Mouse (Mus musculus) liver, postnatal 0 days (tissue): ENCODE data around the gene Uap1.

Experiments used
- CTCF ChIP-seq: sonication (generic); IDR thresholded peaks from 2 replicates; pipeline ENCODE4 v1.5.1; 2016; ENCODE audit warnings: antibody characterized with exemption, low read depth
- EP300 ChIP-seq: IDR thresholded peaks from 2 replicates; pipeline ENCODE4 v1.6.1; 2016; ENCODE audit warnings: antibody characterized with exemption, low read depth, mild to moderate bottlenecking

- no peak for TF ChIP-seq CTCF
- no peak for TF ChIP-seq EP300
These were observed 20.8 kb downstream of the Uap1 start for GRCm38 (mm10) chr1:170153986-170154385.
